Mouse (Mus musculus): ENCODE results near the gene Ank2. TPM values are rescaled to one million over a fixed set of nuclear protein-coding genes. Genes with fewer than 3 reads are reported as not detected.

Gene Ank2
- total and polyA plus RNA-seq, 2 experiments from 2014 or later = 195 to 497 TPM

DNA sequence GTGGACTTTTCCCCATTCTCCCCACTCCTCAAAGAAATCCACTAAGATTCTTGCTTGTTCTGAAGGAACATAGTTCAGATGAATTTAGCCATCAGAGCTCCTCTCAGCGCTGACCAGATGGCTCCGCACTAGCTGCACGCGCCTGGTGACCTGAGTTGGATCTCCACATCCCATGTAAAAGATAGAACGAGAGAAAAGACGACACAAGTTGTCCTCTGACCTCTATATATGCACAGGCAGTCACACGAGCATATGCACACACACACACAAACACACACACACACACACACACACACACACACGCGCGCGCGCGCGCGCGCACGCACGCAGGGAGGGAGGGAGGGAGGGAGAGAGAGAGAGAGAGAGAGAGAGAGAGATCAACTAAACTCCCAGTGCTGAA lies 241.2 kb downstream of the Ank2 start:
- TF ChIP-seq CTCF (IDR thresholded peaks at IDR 0.05; ENCODE audit: low read depth) = no peak
- ATAC-seq (peak; percentile 68), DNase-seq (ENCODE audit: low spot score) (no peak)
- Histone ChIP-seq H3K36me3 (ENCODE audit: insufficient read depth, low read length) (no peaks in the 10 kb centered on the region), H3K9ac (replicated peaks; ENCODE audit: low read length) (peak overlapping the region; percentile 35), H3K27me3 (ENCODE audit: insufficient read depth, low read length) (no peaks in the 10 kb centered on the region), H3K4me1 (ENCODE audit: insufficient read depth, low read length) (peaks cover 11% of the 10 kb centered on the region), H3K4me2 (ENCODE audit: low read depth, low read length) (peak overlapping the region; percentile 67), H3K9me3 (ENCODE audit: low read length) (no peaks in the 10 kb centered on the region), H3K27ac (peak overlapping the region; percentile 65; the same call in 1 of the 2 replicates), H3K4me3 (ENCODE audit: low read length) (peak overlapping the region; percentile 39)
- WGBS = under 1% methylated on average over 17 of the region's 18 CpGs

DNA sequence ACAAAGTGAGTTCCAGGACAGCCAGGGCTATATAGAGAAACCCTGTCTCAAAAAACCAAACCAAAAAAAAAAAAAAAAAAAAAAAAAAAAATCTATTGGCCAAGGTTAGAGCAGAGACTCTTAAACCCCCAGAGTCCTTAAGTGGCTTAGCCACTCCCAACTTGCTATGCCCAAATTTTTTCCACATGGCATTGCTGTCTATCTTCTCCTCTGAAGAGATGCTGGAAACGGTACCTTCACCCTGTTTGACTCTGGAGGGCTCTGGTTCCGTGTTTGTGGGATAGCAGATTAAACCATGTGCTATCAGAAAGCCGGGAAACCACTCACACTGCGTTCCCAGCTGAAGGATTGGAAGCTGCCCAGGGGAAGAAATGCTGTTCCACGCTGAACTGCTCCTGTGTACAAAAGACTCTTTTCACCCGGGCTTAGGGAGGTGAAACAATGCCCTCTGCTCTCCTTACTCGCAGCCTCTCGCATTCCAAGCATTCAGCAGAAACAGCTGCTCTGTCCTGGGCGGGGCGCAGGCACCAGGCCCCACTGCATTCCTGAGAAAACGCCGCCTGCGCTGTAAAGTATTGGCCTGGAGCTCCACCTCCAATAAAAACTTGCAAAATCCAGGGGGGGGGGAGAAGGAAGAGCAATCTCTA lies 241.7 kb downstream of the Ank2 start:
- H3K9me3 ChIP-seq (ENCODE audit: low read length) = no peaks in the 10 kb centered on the region
- no peak for TF ChIP-seq CTCF (IDR thresholded peaks at IDR 0.05; ENCODE audit: low read depth)
- H3K27ac ChIP-seq = peak overlapping the region; percentile 65; the same call in 1 of the 2 replicates
- 2% methylated on average over 13 of the region's 13 CpGs for WGBS
- H3K36me3 ChIP-seq (ENCODE audit: insufficient read depth, low read length) = no peaks in the 10 kb centered on the region
- H3K4me1 ChIP-seq (ENCODE audit: insufficient read depth, low read length) = peaks cover 11% of the 10 kb centered on the region
- peak; percentile 65 for DNase-seq (ENCODE audit: low spot score)
- peak overlapping the region; percentile 35; the same call in 1 of the 2 replicates for H3K9ac ChIP-seq (replicated peaks; ENCODE audit: low read length)
- H3K27me3 ChIP-seq (ENCODE audit: insufficient read depth, low read length) = no peaks in the 10 kb centered on the region
- ATAC-seq = peak; percentile 86
- H3K4me3 ChIP-seq (ENCODE audit: low read length) = peak overlapping the region; percentile 39
- H3K4me2 ChIP-seq (ENCODE audit: low read depth, low read length) = peak overlapping the region; percentile 67

DNA sequence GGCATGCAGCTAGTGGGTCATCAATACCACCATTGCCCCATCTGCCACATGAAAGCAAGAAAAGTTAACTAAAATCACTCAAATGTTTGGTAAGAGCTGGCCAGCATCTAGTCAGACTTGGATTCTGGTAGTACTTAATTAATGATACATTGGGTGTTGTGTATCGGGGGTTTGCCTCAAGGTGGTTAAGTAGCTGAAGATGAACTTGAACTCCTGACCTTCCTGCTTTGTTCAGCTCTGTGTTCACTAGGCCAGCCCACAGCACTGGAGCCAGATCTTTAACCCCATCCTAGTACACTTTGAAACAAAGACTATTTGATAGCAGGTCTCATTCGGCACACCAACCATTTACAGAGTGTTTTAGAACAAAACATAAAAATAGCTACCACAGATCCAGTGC lies 242.5 kb downstream of the Ank2 start:
- ATAC-seq (no peak), DNase-seq (ENCODE audit: low spot score) (no peak)
- Histone ChIP-seq H3K9me3 (ENCODE audit: low read length) (no peaks in the 10 kb centered on the region), H3K4me1 (ENCODE audit: insufficient read depth, low read length) (peaks cover 11% of the 10 kb centered on the region), H3K4me3 (ENCODE audit: low read length) (no peak overlapping the region), H3K27ac (no peak overlapping the region), H3K27me3 (ENCODE audit: insufficient read depth, low read length) (no peaks in the 10 kb centered on the region), H3K9ac (replicated peaks; ENCODE audit: low read length) (no peak overlapping the region), H3K4me2 (ENCODE audit: low read depth, low read length) (no peak overlapping the region), H3K36me3 (ENCODE audit: insufficient read depth, low read length) (no peaks in the 10 kb centered on the region)
- TF ChIP-seq CTCF (IDR thresholded peaks at IDR 0.05; ENCODE audit: low read depth) = no peak
- 76% methylated on average over 2 of the region's 2 CpGs for WGBS

DNA sequence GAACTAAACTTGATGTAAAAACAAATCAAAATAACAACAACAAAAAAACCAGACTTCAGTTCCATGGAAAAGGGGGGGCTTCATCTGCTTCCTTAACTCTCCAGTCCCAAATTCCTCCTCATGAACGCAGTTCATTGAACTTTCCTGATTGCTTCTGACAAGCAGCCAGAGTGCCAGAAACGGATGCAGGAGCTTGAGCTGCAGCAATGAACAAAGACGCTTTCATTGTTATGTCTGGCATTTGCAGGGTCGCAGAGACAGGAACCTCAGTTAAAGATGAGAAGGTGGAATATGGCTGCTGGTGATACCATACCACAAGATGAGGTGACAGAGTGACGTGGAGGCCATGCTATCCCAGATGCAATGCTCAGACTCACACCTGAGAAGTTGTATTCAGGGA lies 248.2 kb downstream of the Ank2 start:
- Histone ChIP-seq H3K9ac (replicated peaks; ENCODE audit: low read length) (no peak overlapping the region), H3K4me2 (ENCODE audit: low read depth, low read length) (no peak overlapping the region), H3K4me3 (ENCODE audit: low read length) (no peak overlapping the region), H3K27ac (no peak overlapping the region), H3K4me1 (ENCODE audit: insufficient read depth, low read length) (no peaks in the 10 kb centered on the region), H3K9me3 (ENCODE audit: low read length) (no peaks in the 10 kb centered on the region), H3K36me3 (ENCODE audit: insufficient read depth, low read length) (no peaks in the 10 kb centered on the region), H3K27me3 (ENCODE audit: insufficient read depth, low read length) (no peaks in the 10 kb centered on the region)
- DNase-seq (ENCODE audit: low spot score) = no peak
- no peak for ATAC-seq
- no peak for TF ChIP-seq CTCF (IDR thresholded peaks at IDR 0.05; ENCODE audit: low read depth)
- 53% methylated on average over 5 of the region's 5 CpGs for WGBS

DNA sequence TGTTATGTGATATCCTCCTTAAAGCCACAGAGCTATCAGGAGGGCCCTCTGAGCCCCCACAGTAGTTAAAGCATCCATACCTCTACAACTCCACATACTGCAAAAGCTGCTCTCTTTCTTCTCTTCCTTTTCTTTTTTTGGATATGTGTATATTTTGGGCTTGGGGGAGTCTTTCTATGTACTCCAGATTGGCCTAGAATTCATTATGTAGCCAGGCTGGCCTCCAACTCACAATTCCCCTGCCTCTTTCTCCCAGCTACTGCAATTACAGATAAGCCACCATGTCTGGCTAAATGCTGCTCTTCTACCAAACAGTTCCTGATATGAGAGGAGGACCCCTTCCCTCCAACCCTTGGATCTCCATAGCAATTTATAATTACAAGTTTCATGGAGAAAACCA lies 250.5 kb downstream of the Ank2 start:
- no peak overlapping the region for H3K27ac ChIP-seq
- no peak for TF ChIP-seq CTCF (IDR thresholded peaks at IDR 0.05; ENCODE audit: low read depth)
- no peak overlapping the region for H3K4me3 ChIP-seq (ENCODE audit: low read length)
- no peaks in the 10 kb centered on the region for H3K27me3 ChIP-seq (ENCODE audit: insufficient read depth, low read length)
- no peaks in the 10 kb centered on the region for H3K4me1 ChIP-seq (ENCODE audit: insufficient read depth, low read length)
- H3K9ac ChIP-seq (replicated peaks; ENCODE audit: low read length) = no peak overlapping the region
- no peaks in the 10 kb centered on the region for H3K36me3 ChIP-seq (ENCODE audit: insufficient read depth, low read length)
- DNase-seq (ENCODE audit: low spot score) = no peak
- H3K4me2 ChIP-seq (ENCODE audit: low read depth, low read length) = no peak overlapping the region
- no peak for ATAC-seq
- no peaks in the 10 kb centered on the region for H3K9me3 ChIP-seq (ENCODE audit: low read length)

DNA sequence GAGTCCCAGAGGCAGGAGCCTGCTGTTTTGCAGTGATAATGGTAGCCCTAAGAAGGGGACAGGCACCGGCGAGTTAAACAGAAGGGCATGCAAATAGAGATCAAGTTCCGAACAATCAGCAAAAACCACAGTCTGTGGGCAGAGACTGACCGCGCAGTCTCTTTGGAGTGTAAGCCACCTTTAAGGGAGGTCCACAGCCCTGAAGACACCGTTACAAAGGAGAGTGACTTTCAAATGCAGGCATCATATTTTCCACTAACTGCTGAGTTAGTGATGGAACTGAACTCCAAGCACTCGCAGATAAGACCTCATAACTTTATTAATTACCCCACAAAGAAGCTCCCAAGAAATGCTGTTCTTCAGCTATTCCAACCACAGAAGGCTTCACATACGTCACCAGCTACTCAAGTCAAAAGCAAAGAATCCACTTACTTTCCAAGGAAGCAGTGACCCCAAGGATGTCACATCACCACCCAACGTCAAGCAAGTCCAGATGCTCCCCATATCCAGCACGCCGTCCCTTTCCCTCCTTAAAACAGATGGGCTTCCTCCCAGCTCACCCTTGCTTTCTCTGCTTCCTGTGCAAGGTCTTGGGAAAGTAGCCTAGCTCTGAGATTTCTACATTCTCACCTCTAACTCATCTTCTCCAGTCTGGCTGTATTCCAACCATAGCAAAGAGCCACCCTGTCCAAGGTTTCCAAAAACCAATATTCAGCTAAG lies 252.0 kb downstream of the Ank2 start:
- no peak overlapping the region for H3K27ac ChIP-seq
- no peak overlapping the region for H3K9ac ChIP-seq (replicated peaks; ENCODE audit: low read length)
- DNase-seq (ENCODE audit: low spot score) = no peak
- no peaks in the 10 kb centered on the region for H3K9me3 ChIP-seq (ENCODE audit: low read length)
- H3K36me3 ChIP-seq (ENCODE audit: insufficient read depth, low read length) = no peaks in the 10 kb centered on the region
- ATAC-seq = no peak
- no peaks in the 10 kb centered on the region for H3K27me3 ChIP-seq (ENCODE audit: insufficient read depth, low read length)
- H3K4me1 ChIP-seq (ENCODE audit: insufficient read depth, low read length) = no peaks in the 10 kb centered on the region
- WGBS = 84% methylated on average over 11 of the region's 11 CpGs
- no peak overlapping the region for H3K4me2 ChIP-seq (ENCODE audit: low read depth, low read length)
- H3K4me3 ChIP-seq (ENCODE audit: low read length) = no peak overlapping the region
- no peak for TF ChIP-seq CTCF (IDR thresholded peaks at IDR 0.05; ENCODE audit: low read depth)
